Mouse (Mus musculus) adrenal gland, postnatal 36 days (tissue): ENCODE measurements around the gene Gm21987. TPM values are rescaled to one million over a fixed set of nuclear protein-coding genes. Genes with fewer than 3 reads are reported as not detected.

ENCODE experiments used
- DNase-seq, 2 experiments: peaks; one replicate each; pipeline ENCODE4 v3.0.0; 2021; ENCODE audit warnings: mixed read lengths in 1 of 2
- total RNA-seq, 2 experiments: library from RNA; stranded (reverse); gene quantifications; 2 replicates each; pipeline ENCODE4 v1.2.3; 2021

The Gm21987 gene
- total RNA-seq, 2 experiments from 2014 or later = 0.95 TPM; not detected in 1

DNA sequence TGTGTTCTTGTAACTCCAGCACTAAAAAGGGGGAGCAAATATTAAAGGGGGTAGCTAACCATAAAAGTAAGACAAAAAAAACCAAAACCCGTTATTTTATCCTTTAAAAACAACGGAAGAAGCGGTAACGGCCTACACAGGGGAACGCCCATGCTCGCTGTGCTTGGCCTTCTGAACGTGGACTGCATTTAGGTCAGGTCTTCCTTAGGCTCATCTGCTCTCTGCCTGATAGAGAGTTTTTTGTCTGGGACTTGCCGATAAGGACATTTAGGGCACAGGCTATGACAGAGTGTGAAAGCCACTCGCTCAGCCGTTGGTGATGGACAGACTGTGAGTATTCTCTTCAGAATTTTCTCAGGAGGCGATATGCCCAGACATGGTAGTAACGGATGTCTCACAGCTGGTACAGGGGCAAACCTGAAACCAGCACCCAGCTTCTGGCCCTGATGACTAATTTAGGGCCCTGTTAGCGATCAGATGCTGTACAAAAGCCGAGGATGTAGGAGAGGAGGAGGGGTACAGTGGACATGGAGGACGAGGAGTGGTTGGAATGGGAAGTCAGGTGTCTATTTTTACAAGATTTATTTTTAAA, 25.0 kb downstream of the Gm21987 start:
- DNase-seq = no peak

DNA sequence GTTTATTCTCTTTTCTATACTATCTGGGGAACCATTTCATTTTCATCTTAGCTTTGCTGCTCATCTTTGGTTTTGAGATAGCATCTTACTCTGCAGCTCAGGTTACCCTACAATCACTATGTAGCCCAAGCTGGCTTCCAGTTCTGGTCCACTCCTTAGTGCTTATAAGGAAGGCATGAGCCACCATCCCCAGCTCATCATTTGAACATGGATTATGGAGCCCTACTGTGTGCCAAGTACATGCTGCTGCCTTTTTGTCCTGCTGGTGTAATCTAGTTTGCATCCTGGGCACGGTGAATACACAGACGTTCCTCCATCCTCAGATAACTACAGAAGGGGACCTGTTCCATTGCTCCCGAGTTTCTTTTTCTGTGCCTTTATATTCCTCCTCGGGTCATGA, 26.0 kb downstream of the Gm21987 start:
- no peak for DNase-seq

DNA sequence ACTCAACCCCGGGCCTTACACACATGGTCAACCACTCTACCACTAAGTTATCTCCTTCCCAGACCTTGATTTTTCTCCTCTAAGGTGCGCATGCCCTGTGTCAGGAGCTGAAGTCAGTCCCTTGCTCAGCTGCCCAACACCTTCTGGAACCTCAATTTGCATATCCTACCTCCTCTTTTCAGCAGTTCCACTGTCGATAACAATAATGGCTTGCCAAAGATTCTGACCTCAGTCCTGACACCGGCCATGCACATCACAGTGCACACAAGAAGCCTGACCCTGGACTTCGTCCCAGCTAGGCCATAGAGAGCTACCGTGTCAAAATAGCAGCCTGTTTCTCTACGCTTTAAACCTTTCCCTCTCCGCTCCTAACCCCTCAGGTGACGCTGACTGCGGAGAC, 26.6 kb downstream of the Gm21987 start:
- DNase-seq = no peak

DNA sequence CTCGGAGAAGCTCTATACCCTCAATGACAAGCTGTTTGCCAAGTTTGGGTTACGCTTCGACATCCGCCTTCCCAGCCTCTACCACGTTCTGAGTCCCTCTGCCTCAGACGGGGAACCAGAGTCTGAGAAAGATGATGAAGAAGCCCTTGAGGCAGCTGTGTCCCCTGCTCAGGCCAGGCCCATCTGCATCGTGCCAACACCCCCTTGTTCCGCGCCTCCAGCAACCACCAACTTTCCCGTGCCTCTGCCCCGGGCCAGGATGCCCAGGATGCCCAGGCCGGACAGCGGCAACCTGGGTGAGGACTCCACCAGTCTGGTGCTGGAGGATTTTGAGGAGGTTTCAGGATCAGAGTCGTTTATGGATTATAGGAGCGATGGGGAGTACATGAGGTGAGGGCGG, 27.1 kb downstream of the Gm21987 start:
- no peak for DNase-seq

DNA sequence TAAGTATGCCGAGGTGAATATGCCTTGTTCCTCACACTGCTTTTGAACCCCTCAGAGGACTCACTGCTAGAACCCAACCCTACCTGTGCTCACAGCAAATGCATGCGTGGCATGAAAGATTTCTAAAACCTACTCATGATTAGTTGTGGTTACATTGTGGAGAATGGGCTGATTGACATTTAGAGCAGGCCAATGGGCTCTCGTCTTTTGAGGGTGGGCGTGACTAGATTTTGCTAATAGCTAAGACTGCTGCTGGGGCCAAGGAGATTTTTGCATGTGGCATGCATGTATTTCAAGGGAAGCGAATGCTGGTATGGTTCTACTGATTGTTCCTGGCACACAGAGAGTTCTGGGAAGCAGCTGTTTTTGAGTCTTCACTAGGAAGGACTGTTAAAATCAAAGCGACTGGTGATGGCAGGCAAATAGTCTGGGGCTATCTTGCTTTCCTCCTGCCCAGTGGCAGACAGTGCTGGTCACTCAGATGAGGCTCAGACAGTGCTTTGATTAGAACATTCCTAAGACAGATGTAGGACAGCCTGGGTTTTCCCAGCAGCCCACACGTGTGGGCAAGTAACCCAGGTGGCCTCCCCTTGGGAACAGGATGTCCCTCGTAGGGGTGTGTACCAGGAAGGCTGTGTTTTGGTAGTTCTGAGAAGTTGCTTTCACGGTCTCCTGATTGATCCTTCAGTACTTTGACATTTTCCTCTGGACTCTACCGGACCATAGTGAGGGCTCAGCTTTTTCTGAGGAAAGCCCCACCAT, 27.7 kb downstream of the Gm21987 start:
- DNase-seq = no peak

DNA sequence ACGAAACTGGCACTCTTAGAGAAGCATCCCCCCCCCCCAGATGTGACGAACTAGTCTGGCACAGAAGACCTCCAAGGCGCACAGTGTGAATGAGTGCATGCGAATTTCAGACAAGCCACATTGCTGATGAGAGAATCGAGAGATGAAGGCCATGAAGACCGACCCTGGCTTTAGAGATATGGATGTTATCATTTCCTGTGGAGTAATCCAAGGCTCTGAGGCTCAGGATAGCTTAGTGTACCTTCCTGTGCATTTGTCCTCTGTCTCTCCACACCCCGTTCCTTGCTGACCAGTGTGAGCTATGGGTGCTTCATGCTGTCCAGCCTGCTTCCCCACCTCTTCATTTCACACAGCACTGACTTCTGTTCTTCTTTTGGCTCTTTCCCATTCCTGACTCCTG, 28.3 kb downstream of the Gm21987 start:
- DNase-seq = no peak

DNA sequence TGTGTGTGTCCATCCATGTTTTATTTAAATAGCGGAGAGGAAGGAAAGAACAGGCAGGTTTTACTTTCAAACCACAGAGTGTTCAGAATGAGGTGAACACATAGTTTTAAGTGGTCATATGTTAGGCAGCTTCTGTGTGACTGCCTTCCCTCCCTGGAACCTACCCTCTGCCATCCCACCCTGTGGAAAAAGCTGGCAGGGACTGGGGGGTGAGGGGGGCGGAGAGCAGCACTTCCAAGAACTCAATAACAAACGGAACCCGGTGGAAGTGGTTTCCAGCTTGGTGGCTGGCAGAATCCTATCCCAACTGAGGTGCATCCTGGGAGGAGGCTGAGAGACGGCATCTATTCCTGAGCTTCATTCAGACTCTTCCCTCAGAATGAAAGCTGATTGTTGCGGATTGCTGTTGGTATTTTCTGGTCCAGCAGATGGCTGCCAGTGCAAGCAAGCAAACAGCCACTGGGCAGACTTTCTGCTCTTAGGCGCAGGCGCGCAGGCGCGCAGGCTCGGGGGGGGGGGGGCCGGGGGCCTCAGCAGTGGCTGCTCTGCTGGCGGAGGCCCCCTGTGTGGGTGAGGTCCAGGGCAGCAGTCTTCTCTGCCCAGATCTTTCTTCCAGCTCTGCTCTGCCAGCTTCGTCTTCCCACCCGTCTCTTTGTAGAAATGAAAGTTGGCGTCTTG, 29.5 kb downstream of the Gm21987 start:
- peak; percentile 57 to 68 for DNase-seq

DNA sequence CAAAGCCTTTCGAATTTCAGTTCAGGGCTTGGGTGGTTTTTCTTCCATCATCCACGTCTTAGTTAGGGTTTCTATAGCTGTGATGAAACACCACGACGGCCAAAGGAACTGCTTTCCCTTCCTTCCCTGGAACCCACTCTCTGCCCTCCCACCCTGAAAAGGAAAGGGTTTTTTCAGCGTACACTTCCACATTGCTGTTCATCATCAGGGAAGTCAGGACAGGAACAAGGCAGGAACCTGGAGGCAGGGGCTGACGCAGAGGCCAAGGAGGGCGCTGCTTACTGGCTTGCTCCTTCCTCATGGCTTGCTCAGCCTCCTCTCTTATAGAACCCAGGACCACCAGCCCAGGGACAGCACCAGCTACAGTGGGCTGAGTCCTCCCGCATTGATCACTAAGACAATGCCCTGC, 30.0 kb downstream of the Gm21987 start:
- no peak for DNase-seq

DNA sequence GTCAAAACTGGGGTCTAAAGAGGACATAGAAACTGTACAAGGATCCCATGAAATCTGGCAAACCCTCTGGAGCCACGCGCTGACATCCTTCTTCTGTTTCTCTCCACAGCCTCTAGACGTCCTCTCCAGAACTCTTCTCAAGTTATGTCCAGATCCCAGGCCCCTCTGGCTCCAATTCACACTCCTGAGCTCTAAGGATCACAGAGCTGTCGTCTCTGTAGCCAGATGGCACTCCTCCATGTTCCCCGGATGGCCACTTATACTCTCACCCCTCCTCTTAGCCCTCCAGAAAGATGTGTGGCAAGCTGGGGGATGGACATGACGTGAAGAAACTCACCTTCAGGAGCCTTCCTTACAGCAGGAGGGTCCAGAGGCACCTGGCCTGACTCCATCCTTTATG, 30.7 kb downstream of the Gm21987 start:
- no peak for DNase-seq

DNA sequence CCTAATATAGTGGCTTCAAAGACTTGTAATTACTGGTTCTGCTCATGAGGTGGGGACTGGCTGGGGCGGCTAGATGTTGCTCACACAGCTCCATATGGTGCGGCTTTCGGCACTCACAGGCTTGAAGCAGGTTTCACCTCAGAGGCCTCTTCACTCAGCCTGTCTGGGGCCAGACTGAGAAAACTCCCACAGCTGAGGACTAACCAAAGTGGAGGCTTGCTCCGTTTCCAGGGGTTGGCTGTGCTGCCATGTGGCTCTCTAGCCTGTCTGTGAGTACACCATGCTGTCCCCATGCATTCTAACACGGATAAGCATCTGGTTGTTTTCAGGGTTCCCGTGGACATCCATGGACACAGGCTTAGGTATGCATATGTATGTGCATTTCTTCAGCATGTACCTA, 31.8 kb downstream of the Gm21987 start:
- no peak for DNase-seq

DNA sequence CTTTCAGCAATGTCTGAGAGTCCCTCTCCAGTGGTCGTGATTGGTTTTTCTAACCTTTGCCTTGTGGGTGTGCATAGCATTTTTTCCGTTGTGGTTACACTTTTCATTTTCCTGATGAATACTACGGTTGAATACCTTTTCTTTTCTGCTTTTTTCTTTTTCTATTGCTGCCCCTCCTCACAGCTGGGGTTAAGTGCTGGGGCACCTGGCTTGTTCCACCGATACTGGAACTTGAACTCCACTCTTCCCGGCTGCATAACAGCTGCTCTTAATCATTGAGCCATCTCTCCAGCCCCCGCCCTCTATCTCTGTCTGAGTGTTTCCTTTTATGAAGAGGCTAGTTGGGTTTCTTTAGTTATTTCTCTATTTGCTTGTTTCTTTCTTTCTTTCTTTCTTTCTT, 32.2 kb downstream of the Gm21987 start:
- no peak for DNase-seq

DNA sequence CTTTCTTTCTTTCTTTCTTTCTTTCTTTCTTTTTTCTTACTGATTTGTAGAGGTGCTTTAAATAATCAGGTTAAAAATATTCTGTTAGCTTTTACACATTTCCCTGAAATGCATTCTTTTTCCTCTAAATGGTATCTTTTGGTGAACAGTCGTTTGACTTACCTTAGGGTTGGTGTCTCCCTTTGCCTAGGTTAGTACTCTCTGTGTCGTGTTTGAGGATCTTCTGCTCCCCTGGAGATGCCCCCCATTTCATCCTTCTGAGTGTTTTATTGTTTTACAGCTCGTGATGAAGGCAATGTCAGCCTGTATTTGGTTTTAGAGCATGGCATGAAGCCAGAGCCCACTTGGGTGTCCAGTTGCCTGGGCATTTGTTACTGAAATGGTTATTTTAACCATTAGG, 32.7 kb downstream of the Gm21987 start:
- DNase-seq = no peak

DNA sequence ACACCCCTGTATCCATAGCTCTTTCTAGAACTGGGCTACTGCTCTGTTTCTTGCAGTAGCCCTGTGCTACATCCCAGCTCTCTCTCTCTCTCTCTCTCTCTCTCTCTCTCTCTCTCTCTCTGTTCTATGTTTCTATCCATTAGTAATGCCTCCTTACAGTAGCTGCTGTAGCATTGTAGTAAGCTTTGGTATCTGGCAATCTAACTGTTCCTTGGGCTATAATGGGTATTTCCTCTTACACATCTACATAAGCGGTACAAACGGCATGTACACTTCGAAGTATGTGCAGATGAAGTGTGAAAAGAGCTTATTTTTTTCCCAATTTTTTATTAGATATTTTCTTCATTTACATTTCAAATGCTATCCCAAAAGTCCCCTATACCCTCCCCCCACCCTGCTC, 33.1 kb downstream of the Gm21987 start:
- DNase-seq = no peak

DNA sequence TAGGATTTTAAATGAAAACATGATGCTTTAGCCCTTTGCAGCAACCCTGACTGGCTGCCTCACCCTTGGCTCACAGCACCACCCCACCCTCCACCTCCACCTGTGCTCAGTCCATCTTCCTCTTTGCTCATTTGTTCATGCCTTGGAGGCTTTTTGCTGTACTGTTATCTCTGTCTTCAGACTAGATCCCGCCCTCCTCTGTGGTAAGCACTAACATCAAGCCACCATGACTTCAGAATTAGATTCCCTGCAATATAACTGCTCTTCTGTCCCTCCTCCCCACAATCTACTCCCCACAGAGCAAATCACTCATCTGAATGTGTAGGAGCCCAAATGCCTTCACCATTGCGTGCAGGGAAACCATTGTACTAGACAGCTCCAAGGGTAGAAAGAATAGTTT, 36.8 kb downstream of the Gm21987 start:
- DNase-seq = no peak

DNA sequence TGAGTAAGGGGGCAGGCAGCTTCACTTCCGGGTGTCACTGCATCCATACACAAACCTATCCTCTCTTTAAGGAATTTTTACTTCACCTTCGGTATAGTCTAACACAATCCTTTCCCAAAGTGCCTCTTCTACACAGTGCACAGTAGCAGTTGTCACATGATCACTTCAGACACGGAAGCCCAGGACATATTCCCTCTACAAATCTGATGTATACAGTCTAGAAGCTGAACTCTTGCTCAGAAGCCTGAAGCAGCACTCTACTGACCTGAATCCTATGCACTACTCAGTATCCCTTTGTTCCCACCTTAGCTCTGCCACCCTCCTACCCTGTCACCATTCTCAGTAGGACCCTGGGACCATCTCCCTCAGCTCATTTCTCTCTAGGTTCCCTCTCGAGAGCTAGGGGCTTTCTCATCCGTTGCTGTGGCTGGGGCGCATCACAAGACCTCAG, 38.4 kb downstream of the Gm21987 start:
- no peak for DNase-seq

DNA sequence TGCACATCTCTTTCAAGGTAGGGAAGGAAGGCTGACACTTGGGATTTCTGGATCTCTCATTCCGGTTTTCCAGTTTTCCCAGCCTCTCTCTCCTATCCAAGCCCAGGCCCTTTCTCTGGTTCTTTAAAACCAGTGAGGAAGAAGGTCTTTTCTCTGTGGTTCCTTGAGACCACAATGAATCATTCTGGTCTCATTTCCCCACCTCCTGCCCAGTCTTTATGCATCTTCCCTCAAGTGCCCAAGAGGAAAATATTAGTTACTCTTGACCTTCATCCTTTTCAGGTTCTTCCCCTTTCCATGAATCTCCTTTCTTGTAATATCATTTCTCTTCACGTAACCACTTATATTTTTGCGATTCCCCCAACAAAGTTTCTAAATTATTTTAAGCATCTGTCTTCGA, 38.9 kb downstream of the Gm21987 start:
- DNase-seq = no peak

DNA sequence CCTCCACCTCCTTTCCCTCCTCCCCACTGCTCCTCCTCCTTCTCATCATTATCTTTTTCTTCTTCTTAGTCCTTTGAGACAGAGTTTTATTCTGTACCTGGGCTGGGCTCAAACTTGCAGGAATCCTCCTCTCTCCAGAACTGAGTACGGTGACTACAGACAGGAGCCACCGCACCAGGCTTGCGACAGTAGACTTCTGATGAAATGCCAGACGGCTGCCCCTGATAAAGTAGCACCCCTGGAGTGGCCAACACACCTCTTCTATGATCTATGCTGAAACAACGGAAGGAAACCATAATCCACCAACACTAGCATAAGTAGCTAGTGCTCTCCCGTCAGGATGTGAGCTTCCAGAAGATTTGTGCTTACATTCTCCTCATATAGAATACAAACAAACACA, 40.5 kb downstream of the Gm21987 start:
- no peak for DNase-seq

DNA sequence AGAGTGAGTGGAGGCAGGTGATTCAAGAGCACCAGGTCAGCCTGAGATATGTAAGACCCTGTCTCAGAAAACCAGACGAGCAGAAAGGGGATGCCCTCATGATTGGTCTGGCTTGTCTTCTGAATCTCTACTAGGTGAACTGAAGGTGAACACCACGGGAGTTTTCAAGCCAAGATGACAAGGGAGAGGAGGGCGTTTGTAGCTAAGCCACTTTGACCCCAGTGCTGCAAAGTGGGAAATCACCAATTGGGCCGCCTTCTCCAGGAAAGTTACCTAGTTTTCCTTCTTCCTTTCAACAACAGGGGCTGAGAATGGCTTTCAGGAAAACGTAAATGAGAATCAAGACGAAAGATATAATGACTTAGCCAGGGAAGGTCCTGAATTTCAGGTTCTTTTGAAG, 41.9 kb downstream of the Gm21987 start:
- no peak for DNase-seq

DNA sequence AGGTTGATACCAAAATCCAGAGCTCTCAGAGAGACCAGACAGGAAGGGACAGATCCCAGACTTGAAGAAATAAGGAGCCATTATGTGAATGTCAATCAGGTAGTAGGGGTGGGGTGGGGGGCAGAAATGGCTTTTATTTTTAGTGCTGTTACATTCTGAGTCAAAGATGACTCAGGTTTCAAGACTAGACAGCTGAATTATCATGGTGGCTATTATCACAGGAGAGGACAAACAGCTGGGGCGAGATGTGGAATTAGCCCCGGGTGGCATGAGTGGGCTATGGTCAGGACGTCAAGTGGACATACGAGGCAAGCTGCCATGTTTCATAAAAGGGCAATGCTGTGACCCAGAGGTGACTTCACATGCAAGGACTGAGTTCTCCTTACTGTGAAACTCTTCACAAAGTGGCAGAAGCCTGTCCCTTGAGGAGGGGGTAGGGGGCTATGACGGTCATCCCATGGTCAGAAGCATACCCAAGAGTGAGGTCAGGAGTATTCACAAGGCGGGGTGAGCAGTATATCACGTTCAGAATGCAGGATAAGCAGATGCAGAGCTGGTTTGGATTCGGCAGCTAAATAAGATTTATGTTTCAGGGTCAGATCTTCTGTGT, 42.5 kb downstream of the Gm21987 start:
- DNase-seq = no peak

DNA sequence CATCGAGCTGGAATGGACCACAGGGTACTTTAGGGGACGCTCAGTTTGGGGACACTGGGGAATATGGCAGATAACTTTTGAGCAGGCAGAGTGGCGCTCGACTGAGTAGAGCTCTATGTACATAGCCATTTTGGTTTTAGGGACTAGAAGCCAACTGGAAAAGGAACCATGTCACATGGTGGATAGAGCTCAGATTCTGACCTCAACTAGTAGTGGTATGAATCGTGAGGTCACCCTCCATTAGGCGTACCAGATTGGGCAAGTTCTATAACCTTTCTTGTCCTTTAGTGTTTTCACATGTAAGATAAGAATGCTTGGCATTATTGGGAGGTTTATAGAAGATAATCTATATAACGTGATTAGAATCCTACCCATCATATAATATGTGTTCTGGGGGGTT, 43.5 kb downstream of the Gm21987 start:
- DNase-seq = no peak

DNA sequence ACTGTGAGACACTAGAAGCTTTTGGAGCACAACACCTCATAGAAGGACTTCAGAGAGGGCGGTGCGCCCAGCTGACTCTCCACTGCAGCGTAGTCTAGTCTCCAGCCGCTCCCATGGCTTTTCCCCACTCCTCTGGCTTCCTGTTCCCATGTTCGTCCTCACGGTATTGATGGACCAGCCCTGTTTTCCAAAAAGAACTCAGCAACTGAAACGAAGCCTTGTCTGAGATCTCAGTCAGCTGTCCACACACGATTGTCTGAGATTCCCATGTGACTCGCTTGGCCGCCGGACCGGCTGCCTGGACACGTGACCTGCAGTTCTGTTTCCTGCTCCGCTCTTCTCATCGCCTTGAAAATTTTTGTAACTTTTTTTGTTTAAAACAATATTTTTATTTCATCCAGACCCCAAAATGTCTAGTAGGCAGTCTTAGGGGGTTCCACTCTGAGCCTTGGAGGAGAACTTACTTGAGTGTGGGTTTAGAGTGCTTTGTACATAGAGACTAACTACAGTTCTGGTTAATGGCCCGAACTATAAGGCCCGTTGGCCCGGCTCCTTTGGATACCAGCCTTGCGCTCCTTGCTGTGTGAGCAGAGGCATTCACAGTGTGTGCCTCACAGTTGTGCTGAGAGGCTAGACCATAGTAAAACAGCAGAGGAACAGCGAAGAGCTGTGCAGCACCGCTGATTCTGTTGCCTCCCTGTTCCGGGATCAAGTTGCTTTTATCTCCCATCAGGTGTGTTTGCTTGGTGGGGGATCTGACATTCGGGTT, 45.5 kb downstream of the Gm21987 start:
- peak in 1 of 2 experiments; percentile 30 for DNase-seq

DNA sequence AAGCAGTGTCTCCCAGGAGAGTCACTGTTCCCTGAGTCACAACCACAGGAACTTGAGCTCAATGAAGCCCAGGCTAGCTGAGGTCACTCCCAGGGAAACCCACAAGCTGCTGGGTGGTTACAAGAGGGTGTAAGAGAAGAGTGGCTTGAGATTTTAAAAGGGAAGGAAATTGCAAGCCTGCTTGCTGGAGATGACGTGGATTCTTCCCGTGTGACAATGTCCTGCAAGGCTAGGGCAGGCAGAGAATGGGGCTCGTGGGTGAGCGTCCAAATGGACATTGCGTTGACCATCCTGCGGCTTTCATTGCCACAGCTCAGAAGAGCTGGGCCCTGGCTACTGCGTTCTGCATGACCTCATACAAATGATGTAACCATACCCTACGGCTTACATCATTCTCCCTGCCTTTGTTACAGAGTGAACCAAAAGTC, 47.4 kb downstream of the Gm21987 start:
- DNase-seq = no peak
